ENCODE assay signal across 11 mouse cellular contexts in the genomic region with DNA sequence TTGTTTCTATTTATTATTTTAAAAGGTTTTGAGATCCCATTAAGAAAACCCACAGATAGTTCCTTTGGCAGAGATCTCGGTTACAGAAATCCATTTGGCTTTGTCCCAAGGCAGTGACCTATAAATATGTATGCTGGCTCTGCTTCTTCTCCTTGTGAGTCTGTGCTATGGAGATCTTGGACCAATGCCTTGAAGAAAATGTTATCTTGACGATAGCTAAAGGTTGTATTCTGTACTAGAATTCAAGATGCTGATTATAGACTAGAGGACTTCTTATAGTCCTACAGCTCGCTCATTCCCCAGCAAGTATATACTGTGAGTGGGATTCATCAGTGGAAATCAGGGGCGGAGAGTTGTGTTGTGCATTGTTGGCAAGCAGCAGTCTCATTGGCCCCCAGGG.
DNase-seq lines count a peak whose midpoint lies in the region.
"Had no signal": no experiment of that assay in that cellular context is flagged by ENCODE, and none has a peak within 500 bp of the region (broad histone marks: within the 10 kb centered on the region; RNA-seq: fewer than 3 reads in every experiment).

No protein-coding gene starts in this region.

- DNase-seq in frontal cortex, adult 2 months (ENCODE audit: extremely low spot score in 1 of 2, low spot score in 1 of 2): peak; percentile 17 to 69
- DNase-seq in frontal cortex, postnatal 14 days (ENCODE audit: low spot score in 2 of 2): no peak
- DNase-seq in left cerebral cortex, adult 11 months (ENCODE audit: low spot score): peak; percentile 34
- no peak for DNase-seq in left cerebral cortex, adult 8-10 months (ENCODE audit: low spot score in 2 of 2)
- peak; percentile 52 for DNase-seq in NIH3T3 (ENCODE audit: low read depth)
- DNase-seq in brain, embryonic 18.5 days (ENCODE audit: low read depth, low spot score): peak; percentile 36
- DNase-seq in urinary bladder, postnatal 14 days (ENCODE audit: low spot score): no peak
- DNase-seq in embryo, embryonic 11 days: no peak
- DNase-seq: heart, adult 18-20 months; kidney, adult 9 months; lung, postnatal 4 days had no signal

Comparison
In these comparisons a context has a peak if more than half of its experiments do, and no peak if none do; other contexts are left out.
1. DNase-seq: peak in frontal cortex, adult 2 months (2 of 2), left cerebral cortex, adult 11 months (single experiment), NIH3T3 (single experiment) and brain, embryonic 18.5 days (single experiment); none in frontal cortex, postnatal 14 days (0 of 2), left cerebral cortex, adult 8-10 months (0 of 2), urinary bladder, postnatal 14 days (single experiment) and embryo, embryonic 11 days (single experiment).